8 mouse cellular contexts compared by ENCODE assay signal in genomic region chr10:80880131-80880641, GRCm38 (mm10). TPM values are rescaled to one million over a fixed set of nuclear protein-coding genes. Genes with fewer than 3 reads are reported as not detected.
DNase-seq lines count a peak whose midpoint lies in the region; ATAC-seq and TF ChIP-seq lines count a peak whose summit lies in the region.

No protein-coding gene starts in this region.

- WGBS in limb, embryonic 10.5 days = 20% methylated on average over 5 of the region's 5 CpGs
- 20% methylated on average over 5 of the region's 5 CpGs for WGBS in midbrain, embryonic 15.5 days
- WGBS in stomach, postnatal 0 days = 12% methylated on average over 5 of the region's 5 CpGs

- peak; percentile 72 for DNase-seq in layer of hippocampus, adult 11-12 months (ENCODE audit: low spot score)
- no peak for DNase-seq in layer of hippocampus, adult 9-10 months (ENCODE audit: low spot score)
- peak; percentile 63 for DNase-seq in T-cell, adult 2 months (ENCODE audit: low spot score)
- DNase-seq in embryo, embryonic 11 days = peak; percentile 74
- peak; percentile 35 for DNase-seq in hindlimb bud, embryonic 11.5 days (ENCODE audit: extremely low spot score, low read depth, low spot score)
- DNase-seq in limb, embryonic 10.5 days (ENCODE audit: low spot score) = peak; percentile 82
- peak; percentile 72 for DNase-seq in stomach, postnatal 0 days (ENCODE audit: low spot score)

- TF ChIP-seq EP300 in stomach, postnatal 0 days (optimal IDR thresholded peaks at IDR 0.05) = no peak

- peaks cover 9% of the 10 kb centered on the region for H3K4me1 ChIP-seq in limb, embryonic 10.5 days
- no peaks in the 10 kb centered on the region for H3K4me1 ChIP-seq in midbrain, embryonic 15.5 days
- no peaks in the 10 kb centered on the region for H3K4me1 ChIP-seq in stomach, postnatal 0 days (replicated peaks; ENCODE audit: control insufficient read depth, insufficient read depth)

- no peak overlapping the region for H3K4me3 ChIP-seq in limb, embryonic 10.5 days
- H3K4me3 ChIP-seq in midbrain, embryonic 15.5 days = no peak overlapping the region
- no peak overlapping the region for H3K4me3 ChIP-seq in stomach, postnatal 0 days (ENCODE audit: low read depth, low read length)

- H3K4me2 ChIP-seq in midbrain, embryonic 15.5 days = no peak overlapping the region
- no peak overlapping the region for H3K4me2 ChIP-seq in stomach, postnatal 0 days (replicated peaks; ENCODE audit: low read depth)

- no peak overlapping the region for H3K27ac ChIP-seq in limb, embryonic 10.5 days
- no peak overlapping the region for H3K27ac ChIP-seq in midbrain, embryonic 15.5 days
- H3K27ac ChIP-seq in stomach, postnatal 0 days (replicated peaks) = no peak overlapping the region

- peak; percentile 87 for TF ChIP-seq CTCF in stomach, postnatal 0 days (IDR thresholded peaks at IDR 0.05; ENCODE audit: low read depth)

- no peaks in the 10 kb centered on the region for H3K27me3 ChIP-seq in limb, embryonic 10.5 days (ENCODE audit: low read depth, poor library complexity, severe bottlenecking)
- H3K27me3 ChIP-seq in midbrain, embryonic 15.5 days (replicated peaks) = no peaks in the 10 kb centered on the region; the same call in 1 of the 2 replicates
- no peaks in the 10 kb centered on the region for H3K27me3 ChIP-seq in stomach, postnatal 0 days (ENCODE audit: control insufficient read depth, insufficient read depth, low read length)

- no peaks in the 10 kb centered on the region for H3K36me3 ChIP-seq in limb, embryonic 10.5 days
- H3K36me3 ChIP-seq in midbrain, embryonic 15.5 days (replicated peaks) = no peaks in the 10 kb centered on the region
- no peaks in the 10 kb centered on the region for H3K36me3 ChIP-seq in stomach, postnatal 0 days (ENCODE audit: control insufficient read depth, insufficient read depth, low read length)

- no peak overlapping the region for H3K9ac ChIP-seq in midbrain, embryonic 15.5 days
- no peak overlapping the region for H3K9ac ChIP-seq in stomach, postnatal 0 days (ENCODE audit: low read length)

- 0 out of 2 replicates have a peak, but pooled peaks have one; percentile 37 for ATAC-seq in midbrain, embryonic 15.5 days (replicated peaks)
- peak; percentile 56; the same call in 1 of the 2 replicates for ATAC-seq in stomach, postnatal 0 days (ENCODE audit: low FRiP score, low TSS enrichment)

- H3K9me3 ChIP-seq in limb, embryonic 10.5 days (replicated peaks) = no peaks in the 10 kb centered on the region
- no peaks in the 10 kb centered on the region for H3K9me3 ChIP-seq in midbrain, embryonic 15.5 days
- no peaks in the 10 kb centered on the region for H3K9me3 ChIP-seq in stomach, postnatal 0 days (ENCODE audit: control insufficient read depth, low read length)

RNA-seq across cellular contexts. Expression of gene Tmprss9, which starts 8.5 kb away (rescaled TPM):
- polyA plus RNA-seq in limb, embryonic 10.5 days (2016; fragmentation: Nextera tagmentation; extraction: Ambion mirVana) = 0.04 TPM in 2 replicates
- 0.23 and 0.41 TPM in 2 replicates for polyA plus RNA-seq in midbrain, embryonic 15.5 days (2015; fragmentation: Nextera tagmentation; extraction: Ambion mirVana)
- polyA plus RNA-seq in stomach, postnatal 0 days (2015; fragmentation: Nextera tagmentation; extraction: Ambion mirVana) = 2.0 and 2.2 TPM in 2 replicates

RNA-seq across cellular contexts. Expression of gene Timm13, which starts 20.6 kb away (rescaled TPM):
- polyA plus RNA-seq in limb, embryonic 10.5 days (2016; fragmentation: Nextera tagmentation; extraction: Ambion mirVana) = 342 and 401 TPM in 2 replicates
- polyA plus RNA-seq in midbrain, embryonic 15.5 days (2015; fragmentation: Nextera tagmentation; extraction: Ambion mirVana) = 318 and 330 TPM in 2 replicates
- 292 and 304 TPM in 2 replicates for polyA plus RNA-seq in stomach, postnatal 0 days (2015; fragmentation: Nextera tagmentation; extraction: Ambion mirVana)

RNA-seq across cellular contexts. Expression of gene Sppl2b, which starts 25.1 kb away (rescaled TPM):
- polyA plus RNA-seq in limb, embryonic 10.5 days (2016; fragmentation: Nextera tagmentation; extraction: Ambion mirVana) = 44.9 and 48.5 TPM in 2 replicates
- 85.5 and 89.5 TPM in 2 replicates for polyA plus RNA-seq in midbrain, embryonic 15.5 days (2015; fragmentation: Nextera tagmentation; extraction: Ambion mirVana)
- 17.7 and 23.0 TPM in 2 replicates for polyA plus RNA-seq in stomach, postnatal 0 days (2015; fragmentation: Nextera tagmentation; extraction: Ambion mirVana)

RNA-seq across cellular contexts. Expression of gene Lsm7, which starts 25.2 kb away (rescaled TPM):
- polyA plus RNA-seq in limb, embryonic 10.5 days (2016; fragmentation: Nextera tagmentation; extraction: Ambion mirVana) = 358 and 440 TPM in 2 replicates
- polyA plus RNA-seq in midbrain, embryonic 15.5 days (2015; fragmentation: Nextera tagmentation; extraction: Ambion mirVana) = 214 and 222 TPM in 2 replicates
- 176 and 180 TPM in 2 replicates for polyA plus RNA-seq in stomach, postnatal 0 days (2015; fragmentation: Nextera tagmentation; extraction: Ambion mirVana)

RNA-seq across cellular contexts. Expression of gene Lingo3, which starts 36.3 kb away (rescaled TPM):
- 0.44 and 0.60 TPM in 2 replicates for polyA plus RNA-seq in limb, embryonic 10.5 days (2016; fragmentation: Nextera tagmentation; extraction: Ambion mirVana)
- polyA plus RNA-seq in midbrain, embryonic 15.5 days (2015; fragmentation: Nextera tagmentation; extraction: Ambion mirVana) = 10.4 and 11.7 TPM in 2 replicates
- 0.12 and 0.17 TPM in 2 replicates for polyA plus RNA-seq in stomach, postnatal 0 days (2015; fragmentation: Nextera tagmentation; extraction: Ambion mirVana)
